Mouse (Mus musculus) hindbrain, postnatal 0 days (tissue): ENCODE results near the gene Hk3. TPM values are rescaled to one million over a fixed set of nuclear protein-coding genes. Genes with fewer than 3 reads are reported as not detected.

Experiments used
- ATAC-seq: fragments of 200-750 bp; cut with Nextera tagmentation; 2 replicates; pipeline ENCODE4 v1.8.0; 2017; ENCODE audit warnings: mild to moderate bottlenecking, moderate TSS enrichment, moderate library complexity
- DNase-seq: peaks from one replicate; pipeline ENCODE4 v3.0.0-alpha.2; 2015; ENCODE audit warnings: low spot score
- H3K27ac ChIP-seq: fragments of 300-500 bp; sonication (generic); 2 replicates; pipeline ENCODE4 v1.5.1; 2014; ENCODE audit warnings: mild to moderate bottlenecking
- H3K27me3 ChIP-seq: fragments of 300-500 bp; sonication (generic); 2 replicates; pipeline ENCODE4 v1.6.1; 2014; ENCODE audit warnings: low read length, mixed read lengths; ENCODE audit not compliant: insufficient read depth
- H3K36me3 ChIP-seq: fragments of 300-500 bp; sonication (generic); 2 replicates; pipeline ENCODE4 v1.6.1; 2014; ENCODE audit warnings: low read length, mixed read lengths; ENCODE audit not compliant: insufficient read depth
- H3K4me1 ChIP-seq: fragments of 300-500 bp; sonication (generic); 2 replicates; pipeline ENCODE4 v1.6.1; 2014; ENCODE audit warnings: antibody characterized with exemption, low read length, mixed read lengths; ENCODE audit not compliant: insufficient read depth
- H3K4me2 ChIP-seq: fragments of 300-500 bp; sonication (generic); 2 replicates; pipeline ENCODE4 v1.6.1; 2014; ENCODE audit warnings: low read depth, mild to moderate bottlenecking, low read length, moderate library complexity, mixed read lengths
- H3K4me3 ChIP-seq: fragments of 300-500 bp; sonication (generic); 2 replicates; pipeline ENCODE4 v1.5.1; 2014; ENCODE audit warnings: low read length
- H3K9ac ChIP-seq: fragments of 300-500 bp; sonication (generic); replicated peaks from 2 replicates; pipeline ENCODE4 v1.6.1; 2014; ENCODE audit warnings: mild to moderate bottlenecking, low read length, moderate library complexity, mixed read lengths
- H3K9me3 ChIP-seq: fragments of 300-500 bp; sonication (generic); 2 replicates; pipeline ENCODE4 v1.6.1; 2016; ENCODE audit warnings: low read length, mixed read lengths
- CTCF ChIP-seq: IDR thresholded peaks from 2 replicates; pipeline ENCODE4 v1.5.1; 2016; ENCODE audit warnings: antibody characterized with exemption, control low read depth, low read depth
- WGBS: fragments of 180-500 bp; shearing (Covaris S2); extraction: QIAGEN DNeasy Blood & Tissue Kit; methylation state at CpG from one replicate; pipeline ENCODE4 v1.1.7; 2014; 5-methylcytosine and 5-hydroxymethylcytosine counted together
- polyA plus RNA-seq: library from polyadenylated mRNA; unstranded; fragments of >200 nt; fragmentation: Nextera tagmentation; extraction: Ambion mirVana; gene quantifications from 2 replicates; pipeline ENCODE4 v1.2.1, GENCODE M21; 2015
- total RNA-seq: library from RNA; depleted of rRNA; stranded (reverse); fragments of >200 nt; gene quantifications from 2 replicates; pipeline ENCODE4 v1.2.3, GENCODE M21; 2014; rRNA removed

Gene Hk3
- total RNA-seq (1.7 and 1.9 TPM in 2 replicates), polyA plus RNA-seq (0.78 and 1.1 TPM in 2 replicates)

DNA sequence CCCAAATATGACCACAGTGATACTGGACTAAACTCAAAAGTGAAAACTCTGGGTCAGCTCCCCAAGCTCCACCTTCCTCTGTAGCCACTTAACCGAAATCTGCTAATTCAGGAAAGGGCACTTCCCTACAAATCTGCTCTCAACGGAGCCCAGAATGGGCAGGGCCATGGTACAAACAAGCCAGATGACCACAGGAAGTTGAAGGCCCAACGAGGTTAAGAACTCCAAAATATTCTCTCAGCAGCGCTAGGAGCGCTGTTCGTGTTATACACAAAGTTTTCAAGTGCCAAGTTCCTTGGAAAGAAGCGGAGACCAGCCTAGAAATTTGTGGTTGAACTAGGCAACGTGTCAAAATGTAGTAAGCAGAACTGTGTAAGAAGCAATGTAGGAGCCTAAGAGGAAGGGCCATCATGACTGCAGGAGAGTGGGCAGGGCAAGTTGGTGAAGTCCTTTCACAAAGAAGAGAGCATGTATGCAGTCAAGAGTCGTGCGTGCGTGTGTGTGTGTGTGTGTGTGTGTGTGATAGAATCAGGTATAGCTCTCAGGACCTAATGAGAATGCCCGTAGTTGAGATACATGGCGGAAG lies at the start of gene Hk3:
TSS of gene Hk3 (minus strand) at position 192 of the 586 bp plus-strand sequence.
- H3K4me1 ChIP-seq = no peaks in the 10 kb centered on the region
- TF ChIP-seq CTCF = no peak
- no peaks in the 10 kb centered on the region for H3K36me3 ChIP-seq
- no peak within 1 kb of the TSS for H3K27ac ChIP-seq
- no peak within 1 kb of the TSS for H3K9ac ChIP-seq
- no peak within 1 kb of the TSS for H3K4me2 ChIP-seq
- H3K27me3 ChIP-seq = no peaks in the 10 kb centered on the region
- H3K4me3 ChIP-seq = no peak within 1 kb of the TSS
- no peaks in the 10 kb centered on the region for H3K9me3 ChIP-seq
- DNase-seq = no peak
- no peak for ATAC-seq
- 87% methylated on average over 13 of the region's 13 CpGs for WGBS

DNA sequence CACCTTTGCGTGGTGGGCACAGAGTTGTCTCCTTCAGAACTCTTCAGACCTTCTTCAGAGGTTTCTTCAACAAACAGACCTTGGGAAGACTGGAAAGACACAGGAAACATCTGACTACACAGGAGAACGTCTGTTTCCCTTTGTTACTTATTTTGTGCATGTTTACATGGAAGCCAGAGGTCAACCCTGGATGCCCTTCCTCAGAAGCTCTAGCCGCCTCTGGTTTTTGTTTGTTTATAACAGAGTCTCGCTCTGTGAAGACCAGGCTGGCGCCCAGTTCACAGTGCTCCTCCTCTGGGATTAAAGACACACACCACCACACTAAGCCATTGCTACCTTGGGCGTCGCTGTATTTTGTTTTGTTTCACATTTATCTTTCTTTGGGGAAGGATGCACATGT lies 48.5 kb upstream of the Hk3 start:
- Histone ChIP-seq H3K4me3 (no peak overlapping the region), H3K4me1 (no peaks in the 10 kb centered on the region), H3K4me2 (no peak overlapping the region), H3K9me3 (no peaks in the 10 kb centered on the region), H3K27ac (no peak overlapping the region), H3K27me3 (no peaks in the 10 kb centered on the region), H3K9ac (no peak overlapping the region), H3K36me3 (no peaks in the 10 kb centered on the region; the same call in 1 of the 2 replicates)
- DNase-seq (no peak), ATAC-seq (no peak)
- TF ChIP-seq CTCF = no peak
- WGBS = 73% methylated on average over 7 of the region's 7 CpGs

GRCm38 (mm10) chr13:55063276-55063675 lies 42.1 kb upstream of the Hk3 start:
- no peak overlapping the region for H3K9ac ChIP-seq
- no peaks in the 10 kb centered on the region for H3K4me1 ChIP-seq
- no peak overlapping the region for H3K4me3 ChIP-seq
- H3K4me2 ChIP-seq = no peak overlapping the region
- no peak for DNase-seq
- ATAC-seq = no peak
- no peaks in the 10 kb centered on the region for H3K9me3 ChIP-seq
- H3K27me3 ChIP-seq = no peaks in the 10 kb centered on the region
- H3K36me3 ChIP-seq = no peaks in the 10 kb centered on the region; the same call in 1 of the 2 replicates
- TF ChIP-seq CTCF = no peak
- 93% methylated on average over 2 of the region's 2 CpGs for WGBS
- no peak overlapping the region for H3K27ac ChIP-seq

DNA sequence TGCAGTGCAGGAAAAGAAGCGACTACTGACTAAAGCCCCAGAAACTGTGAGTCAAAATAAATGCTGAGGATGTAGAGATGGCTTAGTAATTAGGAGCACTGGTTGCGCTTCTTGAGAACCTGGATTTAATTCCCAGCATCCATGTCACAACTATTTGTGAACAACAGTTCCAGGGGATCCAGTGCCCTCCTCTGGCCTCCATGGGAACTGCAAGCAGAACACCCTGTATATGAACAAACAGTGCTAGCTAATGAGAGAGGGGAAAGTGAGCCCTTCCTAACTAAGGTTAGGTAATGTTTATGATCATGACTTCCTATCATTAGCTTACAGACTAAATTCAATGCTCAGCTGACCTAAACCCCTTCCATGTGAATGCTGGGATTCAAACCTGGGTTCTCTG lies 36.9 kb upstream of the Hk3 start:
- ATAC-seq (no peak), DNase-seq (no peak)
- TF ChIP-seq CTCF = peak; percentile 50
- Histone ChIP-seq H3K36me3 (no peaks in the 10 kb centered on the region), H3K4me1 (no peaks in the 10 kb centered on the region), H3K27me3 (no peaks in the 10 kb centered on the region), H3K4me2 (no peak overlapping the region), H3K27ac (no peak overlapping the region), H3K9me3 (no peaks in the 10 kb centered on the region), H3K4me3 (no peak overlapping the region), H3K9ac (no peak overlapping the region)
- 100% methylated on average over 2 of the region's 2 CpGs for WGBS

DNA sequence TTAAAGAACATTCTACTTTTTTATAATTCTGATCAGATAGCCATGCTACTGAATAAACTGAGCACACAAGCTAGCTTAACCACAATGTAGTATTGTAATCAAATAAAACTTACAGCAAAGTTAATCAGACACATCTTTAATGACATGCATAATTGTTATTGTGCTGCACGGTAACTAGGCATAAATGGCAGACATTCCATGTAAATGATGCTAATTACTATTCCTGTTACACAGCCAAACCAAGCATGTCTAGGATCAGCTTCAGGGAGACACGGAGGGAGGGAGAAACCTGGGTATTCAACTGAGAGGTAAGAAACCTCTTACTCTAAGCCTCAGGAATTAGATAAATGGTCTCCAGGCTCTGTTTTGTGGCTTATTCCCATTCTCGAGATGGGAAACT lies 26.5 kb upstream of the Hk3 start:
- ATAC-seq (no peak), DNase-seq (no peak)
- Histone ChIP-seq H3K4me2 (no peak overlapping the region), H3K4me3 (no peak overlapping the region), H3K4me1 (no peaks in the 10 kb centered on the region), H3K9ac (no peak overlapping the region), H3K27ac (no peak overlapping the region), H3K36me3 (peaks cover 4% of the 10 kb centered on the region; the same call in 1 of the 2 replicates), H3K9me3 (no peaks in the 10 kb centered on the region), H3K27me3 (no peaks in the 10 kb centered on the region)
- no peak for TF ChIP-seq CTCF
- WGBS = 32% methylated on average over 3 of the region's 3 CpGs

GRCm38 (mm10) chr13:55040016-55040415 lies 18.8 kb upstream of the Hk3 start:
- no peak overlapping the region for H3K27ac ChIP-seq
- no peaks in the 10 kb centered on the region for H3K4me1 ChIP-seq
- H3K36me3 ChIP-seq = no peaks in the 10 kb centered on the region
- ATAC-seq (no peak), DNase-seq (no peak)
- no peaks in the 10 kb centered on the region for H3K27me3 ChIP-seq
- H3K4me2 ChIP-seq = no peak overlapping the region
- H3K9me3 ChIP-seq = no peaks in the 10 kb centered on the region
- no peak overlapping the region for H3K9ac ChIP-seq
- H3K4me3 ChIP-seq = no peak overlapping the region
- no peak for TF ChIP-seq CTCF
- WGBS = 98% methylated on average over 2 of the region's 2 CpGs

GRCm38 (mm10) chr13:55024215-55024614 lies 3.0 kb upstream of the Hk3 start:
- H3K4me1 ChIP-seq = no peaks in the 10 kb centered on the region
- H3K4me3 ChIP-seq = no peak overlapping the region
- no peak overlapping the region for H3K4me2 ChIP-seq
- WGBS = 90% methylated on average over 2 of the region's 2 CpGs
- no peak for TF ChIP-seq CTCF
- no peaks in the 10 kb centered on the region for H3K9me3 ChIP-seq
- no peaks in the 10 kb centered on the region for H3K36me3 ChIP-seq
- no peak for DNase-seq
- H3K27ac ChIP-seq = no peak overlapping the region
- no peak overlapping the region for H3K9ac ChIP-seq
- no peaks in the 10 kb centered on the region for H3K27me3 ChIP-seq
- no peak for ATAC-seq
